Mouse (Mus musculus): ENCODE results near the gene Atg9b.
A peak's percentile ranks its signal among the peaks of the same experiment; 100 is the strongest.

GRCm38 (mm10) chr5:24348128-24348527, 43.8 kb downstream of the Atg9b start:
- TF ChIP-seq CTCF (IDR thresholded peaks at IDR 0.05; ENCODE audit: low read depth, low read length) = no peak
- peak; percentile 41 for TF ChIP-seq POLR2A (IDR thresholded peaks at IDR 0.05; ENCODE audit: insufficient read depth, low read length)
- TF ChIP-seq EP300 (IDR thresholded peaks at IDR 0.05; ENCODE audit: insufficient read depth, low read depth, low read length) = no peak
